Mouse (Mus musculus): ENCODE results near the gene Tns3.

Tns3 gene

GRCm38 (mm10) chr11:8680650-8681049, 16.3 kb upstream of the Tns3 start:
- DNase-seq (ENCODE audit: low spot score in 2 of 2) = no peak

- no peak for DNase-seq (ENCODE audit: low spot score in 2 of 2)
Measured at GRCm38 (mm10) chr11:8679221-8679620, 14.9 kb upstream of the Tns3 start.

- no peak for DNase-seq (ENCODE audit: low spot score in 2 of 2)
Measured at GRCm38 (mm10) chr11:8678260-8678995, 14.1 kb upstream of the Tns3 start.

GRCm38 (mm10) chr11:8675701-8676474, 11.6 kb upstream of the Tns3 start:
- no peak for DNase-seq (ENCODE audit: low spot score in 2 of 2)

GRCm38 (mm10) chr11:8674549-8675149, 10.3 kb upstream of the Tns3 start:
- DNase-seq (ENCODE audit: low spot score in 2 of 2) = no peak

GRCm38 (mm10) chr11:8671698-8672097, 7.4 kb upstream of the Tns3 start:
- DNase-seq (ENCODE audit: low spot score in 2 of 2) = no peak

- DNase-seq (ENCODE audit: low spot score in 2 of 2) = no peak
Measured at GRCm38 (mm10) chr11:8669138-8669537, 4.8 kb upstream of the Tns3 start.

- DNase-seq (ENCODE audit: low spot score in 2 of 2) = no peak
Measured at GRCm38 (mm10) chr11:8664797-8665196, 462 bp upstream of the Tns3 start.

GRCm38 (mm10) chr11:8663444-8664392, 617 bp downstream of the Tns3 start:
- no peak for DNase-seq (ENCODE audit: low spot score in 2 of 2)

- no peak for DNase-seq (ENCODE audit: low spot score in 2 of 2)
Measured at GRCm38 (mm10) chr11:8662706-8663429, 1.5 kb downstream of the Tns3 start.

- DNase-seq (ENCODE audit: low spot score in 2 of 2) = no peak
Measured at GRCm38 (mm10) chr11:8660951-8661350, 3.4 kb downstream of the Tns3 start.

- no peak for DNase-seq (ENCODE audit: low spot score in 2 of 2)
Measured at GRCm38 (mm10) chr11:8659851-8660250, 4.5 kb downstream of the Tns3 start.

- no peak for DNase-seq (ENCODE audit: low spot score in 2 of 2)
Measured at GRCm38 (mm10) chr11:8659061-8659460, 5.3 kb downstream of the Tns3 start.

- no peak for DNase-seq (ENCODE audit: low spot score in 2 of 2)
Measured at GRCm38 (mm10) chr11:8657493-8657892, 6.8 kb downstream of the Tns3 start.

- no peak for DNase-seq (ENCODE audit: low spot score in 2 of 2)
Measured at GRCm38 (mm10) chr11:8656448-8657393, 7.6 kb downstream of the Tns3 start.

- no peak for DNase-seq (ENCODE audit: low spot score in 2 of 2)
Measured at GRCm38 (mm10) chr11:8653800-8654295, 10.5 kb downstream of the Tns3 start.

- no peak for DNase-seq (ENCODE audit: low spot score in 2 of 2)
Measured at GRCm38 (mm10) chr11:8652792-8653645, 11.3 kb downstream of the Tns3 start.

- DNase-seq (ENCODE audit: low spot score in 2 of 2) = no peak
Measured at GRCm38 (mm10) chr11:8652116-8652714, 12.1 kb downstream of the Tns3 start.
